Mouse (Mus musculus): ENCODE results near the gene Lpar5.

Lpar5 gene

DNA sequence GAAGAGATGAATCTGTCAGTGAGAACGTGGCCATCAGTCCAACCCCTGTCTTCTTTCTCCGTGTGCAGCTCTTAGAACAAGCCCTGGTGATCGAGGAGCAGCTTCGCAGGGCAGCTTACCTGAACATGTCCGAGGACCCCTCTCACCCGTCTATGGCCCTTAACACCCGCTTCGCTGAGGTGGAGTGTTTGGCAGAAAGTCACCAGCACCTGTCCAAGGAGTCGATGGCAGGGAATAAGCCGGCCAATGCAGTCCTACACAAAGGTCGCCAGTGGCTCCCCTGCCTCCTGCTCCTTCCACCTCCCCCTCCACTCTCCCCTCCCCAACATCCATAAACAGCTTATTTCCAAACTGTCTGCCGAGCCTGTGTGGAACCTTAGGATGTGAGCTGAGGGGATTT, 61.0 kb downstream of the Lpar5 start:
- DNase-seq (ENCODE audit: low spot score in 2 of 2): no peak

DNA sequence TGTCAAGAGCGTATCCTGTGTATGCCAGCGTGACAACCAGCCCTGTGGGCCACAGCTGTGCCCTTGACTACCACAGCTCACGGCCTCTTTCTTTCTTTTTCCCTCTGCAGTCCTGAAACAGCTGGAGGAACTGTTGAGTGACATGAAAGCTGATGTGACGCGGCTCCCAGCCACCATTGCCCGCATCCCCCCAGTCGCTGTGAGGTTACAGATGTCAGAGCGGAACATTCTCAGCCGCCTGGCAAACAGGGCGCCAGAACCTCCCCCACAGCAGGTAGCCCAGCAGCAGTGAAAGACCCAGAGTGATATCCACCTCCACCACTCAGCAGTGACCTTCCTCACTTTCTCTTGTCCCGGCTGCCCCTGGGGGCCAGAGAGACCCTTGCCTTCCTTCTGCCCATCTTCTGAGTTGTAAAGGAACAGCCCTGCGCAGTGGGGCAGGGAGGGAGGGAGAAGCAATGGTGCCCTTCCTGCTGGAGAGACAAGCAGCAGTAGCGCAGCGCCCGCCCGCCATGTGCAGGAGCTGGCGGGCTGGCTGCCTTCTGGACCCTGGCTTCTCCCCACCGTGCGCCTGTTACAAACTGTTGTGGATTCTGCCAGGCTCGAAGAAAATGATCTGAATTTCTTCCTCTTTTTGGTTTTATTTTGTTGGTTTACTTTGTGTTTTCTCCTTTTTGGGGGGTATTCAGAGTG, 62.1 kb downstream of the Lpar5 start:
- DNase-seq (ENCODE audit: low spot score in 2 of 2): no peak

DNA sequence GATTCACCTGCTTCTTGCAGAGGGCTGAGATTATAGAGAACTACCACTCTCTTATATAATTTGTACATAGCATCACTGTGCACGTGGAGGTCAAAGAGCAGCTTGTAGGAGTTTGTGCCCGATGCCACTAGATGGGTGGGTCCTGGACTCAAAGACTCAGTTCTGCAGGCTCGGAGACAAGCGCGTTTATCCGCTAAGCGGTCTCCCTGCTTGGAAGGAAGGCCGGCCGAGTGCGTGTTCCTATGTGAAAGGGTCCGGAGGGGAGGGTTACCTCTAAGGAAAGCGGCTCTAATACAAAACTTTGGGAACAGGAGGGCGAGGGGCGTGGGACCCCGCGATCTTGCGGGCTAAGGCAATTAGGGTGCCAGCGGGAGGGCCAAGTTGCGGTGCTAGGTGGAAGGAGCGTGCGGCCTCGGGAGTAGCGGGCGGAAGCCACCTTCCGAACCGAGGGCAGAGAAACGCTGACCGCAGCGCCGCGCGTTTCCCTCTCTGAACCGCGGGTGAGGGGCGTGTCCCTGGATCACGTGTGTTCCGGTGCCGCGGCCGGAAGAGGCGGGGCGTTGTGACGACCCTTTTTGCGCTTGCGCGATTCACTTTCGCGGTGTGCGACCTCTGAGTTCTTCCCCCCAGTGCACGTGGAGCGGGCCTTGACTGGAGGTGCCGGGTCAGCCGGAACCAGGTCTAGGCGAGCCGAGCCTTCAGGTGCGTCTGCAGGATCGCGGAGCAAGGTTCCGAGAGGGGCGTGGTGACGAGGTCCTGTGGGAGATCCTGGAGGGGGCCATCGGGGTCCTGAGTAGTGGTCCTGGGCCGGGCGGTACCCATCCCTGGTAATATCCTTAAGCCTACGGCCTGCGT, 63.8 kb downstream of the Lpar5 start, which contains the start of gene Nop2:
Nop2 (plus strand) TSS at position 608 of the 855 bp plus-strand sequence.
- peak; percentile 80 to 84 for DNase-seq (ENCODE audit: low spot score in 2 of 2)

Data from frontal cortex, postnatal 10 days (tissue).